Mouse (Mus musculus) limb, embryonic 13.5 days (tissue): ENCODE measurements at regions not wholly inside any gene's neighbourhood (a gene's known extent, or its start where the extent isn't known, plus 50 kb on each side); places are given as distances from the start of the nearest gene placed in this dataset.

Experiments used
- ATAC-seq: fragments of 200-750 bp; cut with Nextera tagmentation; 2 replicates; pipeline ENCODE4 v1.8.0; 2017; ENCODE audit warnings: low read depth, moderate number of reproducible peaks, moderate TSS enrichment; ENCODE audit not compliant: low FRiP score
- H3K27ac ChIP-seq: fragments of 300-500 bp; sonication (generic); 2 replicates; pipeline ENCODE4 v1.5.1; 2015; ENCODE audit warnings: inconsistent platforms, mild to moderate bottlenecking, moderate library complexity
- H3K27me3 ChIP-seq: fragments of 300-500 bp; sonication (generic); 2 replicates; pipeline ENCODE4 v1.6.1; 2015; ENCODE audit warnings: mild to moderate bottlenecking, inconsistent platforms
- H3K36me3 ChIP-seq: fragments of 300-500 bp; sonication (generic); 2 replicates; pipeline ENCODE4 v1.6.1; 2015; ENCODE audit warnings: inconsistent platforms, mild to moderate bottlenecking, moderate library complexity
- H3K4me1 ChIP-seq: fragments of 300-500 bp; sonication (generic); 2 replicates; pipeline ENCODE4 v1.6.1; 2015; ENCODE audit warnings: inconsistent platforms
- H3K4me2 ChIP-seq: fragments of 300-500 bp; sonication (generic); replicated peaks from 2 replicates; pipeline ENCODE4 v1.6.1; 2015; ENCODE audit warnings: inconsistent platforms, mild to moderate bottlenecking, moderate library complexity
- H3K4me3 ChIP-seq: fragments of 300-500 bp; sonication (generic); 2 replicates; pipeline ENCODE4 v1.5.1; 2015; ENCODE audit warnings: moderate library complexity, mild to moderate bottlenecking, inconsistent platforms
- H3K9ac ChIP-seq: fragments of 300-500 bp; sonication (generic); 2 replicates; pipeline ENCODE4 v1.6.1; 2015; ENCODE audit warnings: mild to moderate bottlenecking, inconsistent platforms
- H3K9me3 ChIP-seq: fragments of 300-500 bp; sonication (generic); 2 replicates; pipeline ENCODE4 v1.6.1; 2016; ENCODE audit warnings: inconsistent platforms
- WGBS: fragments of 180-500 bp; shearing (Covaris S2); methylation state at CpG from one replicate; pipeline ENCODE4 v1.1.7; 2015; 5-methylcytosine and 5-hydroxymethylcytosine counted together

GRCm38 (mm10) chr1:76427439-76427838 lies 881.4 kb downstream of the Slc4a3 start:
- 77% methylated on average over 7 of the region's 7 CpGs for WGBS
- no peaks in the 10 kb centered on the region for H3K36me3 ChIP-seq
- H3K4me1 ChIP-seq = no peaks in the 10 kb centered on the region
- no peak for ATAC-seq
- H3K4me2 ChIP-seq = no peak overlapping the region
- H3K27me3 ChIP-seq = no peaks in the 10 kb centered on the region
- H3K27ac ChIP-seq = no peak overlapping the region
- H3K9ac ChIP-seq = no peak overlapping the region
- no peaks in the 10 kb centered on the region for H3K9me3 ChIP-seq
- no peak overlapping the region for H3K4me3 ChIP-seq

- 67% methylated on average over 6 of the region's 6 CpGs for WGBS
- H3K4me2 ChIP-seq = no peak overlapping the region
- H3K4me3 ChIP-seq = no peak overlapping the region
- H3K27ac ChIP-seq = no peak overlapping the region
- no peak overlapping the region for H3K9ac ChIP-seq
- H3K4me1 ChIP-seq = no peaks in the 10 kb centered on the region
- no peak for ATAC-seq
- no peaks in the 10 kb centered on the region for H3K36me3 ChIP-seq
- no peaks in the 10 kb centered on the region for H3K9me3 ChIP-seq
- H3K27me3 ChIP-seq = no peaks in the 10 kb centered on the region
Observed at GRCm38 (mm10) chr1:76430041-76430610, 884.1 kb downstream of the Slc4a3 start.

GRCm38 (mm10) chr1:76433481-76433941 lies 887.4 kb downstream of the Slc4a3 start:
- Histone ChIP-seq H3K4me1 (no peaks in the 10 kb centered on the region), H3K9ac (no peak overlapping the region), H3K4me2 (no peak overlapping the region), H3K27me3 (no peaks in the 10 kb centered on the region), H3K4me3 (no peak overlapping the region), H3K36me3 (no peaks in the 10 kb centered on the region), H3K27ac (no peak overlapping the region), H3K9me3 (no peaks in the 10 kb centered on the region)
- no peak for ATAC-seq
- 56% methylated on average over 6 of the region's 6 CpGs for WGBS

- whole genome bisulfite sequencing = 75% methylated on average over 10 of the region's 10 CpGs
- H3K9me3 ChIP-seq = no peaks in the 10 kb centered on the region
- H3K4me1 ChIP-seq = no peaks in the 10 kb centered on the region
- no peaks in the 10 kb centered on the region for H3K36me3 ChIP-seq
- no peak overlapping the region for H3K4me2 ChIP-seq
- no peak overlapping the region for H3K9ac ChIP-seq
- ATAC-seq = no peak
- no peak overlapping the region for H3K27ac ChIP-seq
- H3K4me3 ChIP-seq = no peak overlapping the region
- no peaks in the 10 kb centered on the region for H3K27me3 ChIP-seq
Observed at GRCm38 (mm10) chr1:76450539-76451214, 904.6 kb downstream of the Slc4a3 start.

GRCm38 (mm10) chr1:76453160-76453710 lies 907.2 kb downstream of the Slc4a3 start:
- no peaks in the 10 kb centered on the region for H3K4me1 ChIP-seq
- no peaks in the 10 kb centered on the region for H3K36me3 ChIP-seq
- H3K9ac ChIP-seq = no peak overlapping the region
- H3K27me3 ChIP-seq = no peaks in the 10 kb centered on the region
- WGBS = 79% methylated on average over 7 of the region's 7 CpGs
- no peak overlapping the region for H3K27ac ChIP-seq
- no peak for ATAC-seq
- H3K4me2 ChIP-seq = no peak overlapping the region
- H3K4me3 ChIP-seq = no peak overlapping the region
- no peaks in the 10 kb centered on the region for H3K9me3 ChIP-seq

GRCm38 (mm10) chr1:76466562-76466961 lies 920.5 kb downstream of the Slc4a3 start:
- 89% methylated on average over 2 of the region's 2 CpGs for WGBS
- H3K4me1 ChIP-seq = no peaks in the 10 kb centered on the region
- no peak overlapping the region for H3K4me3 ChIP-seq
- no peak overlapping the region for H3K4me2 ChIP-seq
- no peaks in the 10 kb centered on the region for H3K27me3 ChIP-seq
- no peaks in the 10 kb centered on the region for H3K36me3 ChIP-seq
- no peak for ATAC-seq
- no peak overlapping the region for H3K9ac ChIP-seq
- no peak overlapping the region for H3K27ac ChIP-seq
- no peaks in the 10 kb centered on the region for H3K9me3 ChIP-seq

- Histone ChIP-seq H3K4me3 (no peak overlapping the region), H3K4me1 (no peaks in the 10 kb centered on the region), H3K9me3 (no peaks in the 10 kb centered on the region), H3K36me3 (no peaks in the 10 kb centered on the region), H3K9ac (no peak overlapping the region), H3K27ac (no peak overlapping the region), H3K4me2 (no peak overlapping the region), H3K27me3 (no peaks in the 10 kb centered on the region)
- 70% methylated on average over 4 of the region's 4 CpGs for WGBS
- no peak for ATAC-seq
Observed at GRCm38 (mm10) chr1:76484193-76484592, 938.1 kb downstream of the Slc4a3 start.

GRCm38 (mm10) chr1:76487481-76487880 lies 941.4 kb downstream of the Slc4a3 start:
- ATAC-seq = no peak
- H3K9me3 ChIP-seq = no peaks in the 10 kb centered on the region
- no peak overlapping the region for H3K4me3 ChIP-seq
- no peaks in the 10 kb centered on the region for H3K27me3 ChIP-seq
- WGBS = 87% methylated on average over 4 of the region's 4 CpGs
- peaks cover 16% of the 10 kb centered on the region; the same call in 1 of the 2 replicates for H3K4me1 ChIP-seq
- H3K4me2 ChIP-seq = no peak overlapping the region
- no peak overlapping the region for H3K9ac ChIP-seq
- no peaks in the 10 kb centered on the region for H3K36me3 ChIP-seq
- H3K27ac ChIP-seq = no peak overlapping the region

- no peak overlapping the region for H3K4me2 ChIP-seq
- no peaks in the 10 kb centered on the region for H3K9me3 ChIP-seq
- no peaks in the 10 kb centered on the region for H3K27me3 ChIP-seq
- 45% methylated on average over 12 of the region's 12 CpGs for WGBS
- no peak overlapping the region for H3K9ac ChIP-seq
- no peaks in the 10 kb centered on the region for H3K36me3 ChIP-seq
- H3K4me1 ChIP-seq = peaks cover 16% of the 10 kb centered on the region; the same call in 1 of the 2 replicates
- ATAC-seq = no peak
- H3K4me3 ChIP-seq = no peak overlapping the region
- no peak overlapping the region for H3K27ac ChIP-seq
Observed at GRCm38 (mm10) chr1:76489681-76490492, 943.8 kb downstream of the Slc4a3 start.

- no peak overlapping the region for H3K27ac ChIP-seq
- 40% methylated on average over 7 of the region's 7 CpGs for WGBS
- ATAC-seq = no peak
- H3K27me3 ChIP-seq = no peaks in the 10 kb centered on the region
- no peak overlapping the region for H3K9ac ChIP-seq
- no peak overlapping the region for H3K4me3 ChIP-seq
- H3K4me1 ChIP-seq = peaks cover 16% of the 10 kb centered on the region; the same call in 1 of the 2 replicates
- H3K4me2 ChIP-seq = no peak overlapping the region
- no peaks in the 10 kb centered on the region for H3K36me3 ChIP-seq
- no peaks in the 10 kb centered on the region for H3K9me3 ChIP-seq
Observed at GRCm38 (mm10) chr1:76490719-76491118, 944.7 kb downstream of the Slc4a3 start.

- no peak overlapping the region for H3K27ac ChIP-seq
- H3K4me2 ChIP-seq = no peak overlapping the region
- peaks cover 16% of the 10 kb centered on the region; the same call in 1 of the 2 replicates for H3K4me1 ChIP-seq
- H3K4me3 ChIP-seq = no peak overlapping the region
- WGBS = 49% methylated on average over 4 of the region's 4 CpGs
- H3K36me3 ChIP-seq = no peaks in the 10 kb centered on the region
- H3K9me3 ChIP-seq = no peaks in the 10 kb centered on the region
- no peak for ATAC-seq
- H3K27me3 ChIP-seq = no peaks in the 10 kb centered on the region
- H3K9ac ChIP-seq = no peak overlapping the region
Observed at GRCm38 (mm10) chr1:76491187-76491586, 945.1 kb downstream of the Slc4a3 start.

GRCm38 (mm10) chr1:76505150-76505549 lies 959.1 kb downstream of the Slc4a3 start:
- H3K27ac ChIP-seq = no peak overlapping the region
- H3K27me3 ChIP-seq = no peaks in the 10 kb centered on the region
- no peak overlapping the region for H3K4me3 ChIP-seq
- no peak overlapping the region for H3K4me2 ChIP-seq
- H3K9me3 ChIP-seq = no peaks in the 10 kb centered on the region
- no peaks in the 10 kb centered on the region for H3K4me1 ChIP-seq
- ATAC-seq = no peak
- H3K9ac ChIP-seq = no peak overlapping the region
- no peaks in the 10 kb centered on the region for H3K36me3 ChIP-seq
